Mouse (Mus musculus): ENCODE measurements at regions not wholly inside any gene's neighbourhood (a gene's known extent, or its start where the extent isn't known, plus 50 kb on each side); places are given as distances from the start of the nearest gene placed in this dataset.

DNA sequence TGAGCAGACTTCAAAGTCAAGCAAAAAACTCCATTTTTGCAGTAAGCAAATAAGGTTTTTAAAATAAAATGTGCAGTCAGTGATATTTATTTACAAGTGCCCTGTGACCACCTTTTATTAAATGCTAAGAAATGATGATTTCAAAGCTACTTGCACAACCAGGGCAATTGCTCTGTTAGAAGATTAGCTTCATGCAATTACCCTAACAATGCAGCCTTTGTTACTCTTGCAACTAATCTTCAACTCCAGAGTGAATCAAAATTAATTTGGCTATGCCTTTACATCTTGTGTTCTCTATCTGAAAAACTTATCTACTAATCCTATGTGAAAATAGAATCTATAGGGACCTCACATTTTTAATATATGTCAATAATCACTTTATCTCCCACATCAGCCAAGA lies 160.3 kb upstream of the Gm6657 start:
- DNase-seq (ENCODE audit: low spot score) (no peak), ATAC-seq (ENCODE audit: insufficient read depth, low read depth) (no peak)
- Histone ChIP-seq H3K27me3 (ENCODE audit: control insufficient read depth, insufficient read depth, low read length) (no peaks in the 10 kb centered on the region), H3K9ac (replicated peaks; ENCODE audit: low read depth, low read length) (no peak overlapping the region), H3K27ac (ENCODE audit: low read depth) (no peak overlapping the region), H3K36me3 (replicated peaks; ENCODE audit: control insufficient read depth, insufficient read depth, low read length) (no peaks in the 10 kb centered on the region), H3K9me3 (replicated peaks; ENCODE audit: control insufficient read depth, low read length) (no peaks in the 10 kb centered on the region), H3K4me1 (ENCODE audit: control insufficient read depth, insufficient read depth) (no peaks in the 10 kb centered on the region), H3K4me3 (ENCODE audit: low read depth, low read length) (no peak overlapping the region), H3K4me2 (ENCODE audit: low read depth, low read length) (no peak overlapping the region)
- TF ChIP-seq EP300 (IDR thresholded peaks at IDR 0.05; ENCODE audit: low read depth) (no peak), CTCF (IDR thresholded peaks at IDR 0.05; ENCODE audit: low read depth) (no peak)

GRCm38 (mm10) chr12:78046582-78046981 lies 147.5 kb upstream of the Gm6657 start:
- H3K9me3 ChIP-seq (replicated peaks; ENCODE audit: control insufficient read depth, low read length): 0 out of 2 replicates have a peak, but pooled peaks cover 7% of the 10 kb centered on the region
- no peak overlapping the region for H3K27ac ChIP-seq (ENCODE audit: low read depth)
- H3K9ac ChIP-seq (replicated peaks; ENCODE audit: low read depth, low read length): no peak overlapping the region
- WGBS: 77% methylated on average over 4 of the region's 4 CpGs
- H3K27me3 ChIP-seq (ENCODE audit: control insufficient read depth, insufficient read depth, low read length): no peaks in the 10 kb centered on the region
- H3K4me2 ChIP-seq (ENCODE audit: low read depth, low read length): no peak overlapping the region
- ATAC-seq (ENCODE audit: insufficient read depth, low read depth) (no peak), DNase-seq (ENCODE audit: low spot score) (no peak)
- H3K4me3 ChIP-seq (ENCODE audit: low read depth, low read length): no peak overlapping the region
- 0 out of 2 replicates have a peak, but pooled peaks cover 3% of the 10 kb centered on the region for H3K4me1 ChIP-seq (ENCODE audit: control insufficient read depth, insufficient read depth)
- no peaks in the 10 kb centered on the region for H3K36me3 ChIP-seq (replicated peaks; ENCODE audit: control insufficient read depth, insufficient read depth, low read length)
- no peak for TF ChIP-seq CTCF (IDR thresholded peaks at IDR 0.05; ENCODE audit: low read depth)
- TF ChIP-seq EP300 (IDR thresholded peaks at IDR 0.05; ENCODE audit: low read depth): no peak

GRCm38 (mm10) chr12:78055956-78056355 lies 138.1 kb upstream of the Gm6657 start:
- peak; percentile 77 for TF ChIP-seq CTCF (IDR thresholded peaks at IDR 0.05; ENCODE audit: low read depth)
- TF ChIP-seq EP300 (IDR thresholded peaks at IDR 0.05; ENCODE audit: low read depth): no peak
- Histone ChIP-seq H3K9ac (replicated peaks; ENCODE audit: low read depth, low read length) (no peak overlapping the region), H3K27ac (ENCODE audit: low read depth) (no peak overlapping the region), H3K36me3 (replicated peaks; ENCODE audit: control insufficient read depth, insufficient read depth, low read length) (no peaks in the 10 kb centered on the region), H3K4me3 (ENCODE audit: low read depth, low read length) (no peak overlapping the region), H3K27me3 (ENCODE audit: control insufficient read depth, insufficient read depth, low read length) (no peaks in the 10 kb centered on the region), H3K4me1 (ENCODE audit: control insufficient read depth, insufficient read depth) (no peaks in the 10 kb centered on the region), H3K4me2 (ENCODE audit: low read depth, low read length) (peak overlapping the region; percentile 46; the same call in 1 of the 2 replicates), H3K9me3 (replicated peaks; ENCODE audit: control insufficient read depth, low read length) (no peaks in the 10 kb centered on the region)
- WGBS: under 1% methylated on average over 9 of the region's 9 CpGs
- DNase-seq (ENCODE audit: low spot score): no peak
- ATAC-seq (ENCODE audit: insufficient read depth, low read depth): no peak

DNA sequence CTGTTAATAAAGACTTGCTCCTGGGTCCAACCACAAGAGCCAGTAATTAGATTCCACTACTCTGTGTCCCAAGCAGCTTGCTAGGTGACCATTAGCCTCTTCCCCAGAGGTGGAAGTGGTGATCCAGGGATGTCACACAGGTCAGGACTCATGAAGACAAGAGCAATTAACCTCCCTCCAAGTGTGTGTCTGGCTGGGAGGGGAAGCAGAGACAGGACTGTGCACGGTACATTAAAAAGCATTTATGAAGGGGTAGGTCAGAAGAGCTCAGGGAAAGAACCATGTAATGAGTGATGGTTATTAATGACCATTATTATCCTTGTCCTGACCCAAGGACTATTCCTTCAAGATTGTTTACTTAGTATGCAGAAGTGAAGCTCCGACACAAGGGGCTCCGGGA lies 136.9 kb upstream of the Gm6657 start:
- Histone ChIP-seq H3K4me3 (ENCODE audit: low read depth, low read length) (no peak overlapping the region), H3K9me3 (replicated peaks; ENCODE audit: control insufficient read depth, low read length) (no peaks in the 10 kb centered on the region), H3K36me3 (replicated peaks; ENCODE audit: control insufficient read depth, insufficient read depth, low read length) (no peaks in the 10 kb centered on the region), H3K27me3 (ENCODE audit: control insufficient read depth, insufficient read depth, low read length) (no peaks in the 10 kb centered on the region), H3K4me1 (ENCODE audit: control insufficient read depth, insufficient read depth) (no peaks in the 10 kb centered on the region), H3K9ac (replicated peaks; ENCODE audit: low read depth, low read length) (no peak overlapping the region), H3K4me2 (ENCODE audit: low read depth, low read length) (no peak overlapping the region), H3K27ac (ENCODE audit: low read depth) (no peak overlapping the region)
- no peak for ATAC-seq (ENCODE audit: insufficient read depth, low read depth)
- TF ChIP-seq CTCF (IDR thresholded peaks at IDR 0.05; ENCODE audit: low read depth) (no peak), EP300 (IDR thresholded peaks at IDR 0.05; ENCODE audit: low read depth) (no peak)
- DNase-seq (ENCODE audit: low spot score): no peak
- 82% methylated on average over 3 of the region's 3 CpGs for WGBS

- DNase-seq (ENCODE audit: low spot score): no peak
- no peak for ATAC-seq (ENCODE audit: insufficient read depth, low read depth)
- 47% methylated on average over 5 of the region's 5 CpGs for WGBS
Measured at GRCm38 (mm10) chr12:78059965-78060364, 134.1 kb upstream of the Gm6657 start.

DNA sequence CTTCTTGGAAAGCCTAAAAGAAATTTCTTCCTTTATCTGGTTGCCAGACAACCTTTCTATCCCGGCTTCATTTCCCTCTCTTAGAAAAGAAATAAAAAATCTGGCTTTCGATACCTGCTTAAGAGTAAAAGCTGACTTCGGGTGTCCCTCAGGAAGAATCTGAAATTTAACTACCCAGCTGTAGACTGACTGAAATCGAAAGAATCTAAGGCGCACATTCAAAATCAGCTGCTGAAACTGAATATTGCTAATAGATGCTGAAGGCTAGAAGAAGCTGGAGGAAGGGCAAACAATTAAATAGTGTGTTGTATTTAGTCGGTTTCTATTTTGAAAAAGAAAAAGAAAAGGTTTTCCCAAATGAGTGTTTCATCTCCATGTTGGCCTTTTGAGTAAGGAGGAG lies 128.0 kb upstream of the Gm6657 start:
- TF ChIP-seq EP300 (IDR thresholded peaks at IDR 0.05; ENCODE audit: low read depth): no peak
- TF ChIP-seq CTCF (IDR thresholded peaks at IDR 0.05; ENCODE audit: low read depth): no peak

More at GRCm38 (mm10) chr12:78059965-78060364, 134.1 kb upstream of the Gm6657 start:
- Histone ChIP-seq H3K9me3 (replicated peaks; ENCODE audit: control insufficient read depth, low read length) (no peaks in the 10 kb centered on the region), H3K4me1 (ENCODE audit: control insufficient read depth, insufficient read depth) (no peaks in the 10 kb centered on the region), H3K4me3 (ENCODE audit: low read depth, low read length) (no peak overlapping the region), H3K36me3 (replicated peaks; ENCODE audit: control insufficient read depth, insufficient read depth, low read length) (no peaks in the 10 kb centered on the region), H3K9ac (replicated peaks; ENCODE audit: low read depth, low read length) (no peak overlapping the region), H3K27me3 (ENCODE audit: control insufficient read depth, insufficient read depth, low read length) (no peaks in the 10 kb centered on the region), H3K4me2 (ENCODE audit: low read depth, low read length) (no peak overlapping the region), H3K27ac (ENCODE audit: low read depth) (no peak overlapping the region)
- no peak for TF ChIP-seq CTCF (IDR thresholded peaks at IDR 0.05; ENCODE audit: low read depth)
- TF ChIP-seq EP300 (IDR thresholded peaks at IDR 0.05; ENCODE audit: low read depth): no peak

More for the DNA sequence above, 128.0 kb upstream of the Gm6657 start:
- Histone ChIP-seq H3K27ac (ENCODE audit: low read depth) (no peak overlapping the region), H3K36me3 (replicated peaks; ENCODE audit: control insufficient read depth, insufficient read depth, low read length) (no peaks in the 10 kb centered on the region), H3K27me3 (ENCODE audit: control insufficient read depth, insufficient read depth, low read length) (no peaks in the 10 kb centered on the region), H3K4me3 (ENCODE audit: low read depth, low read length) (no peak overlapping the region), H3K9ac (replicated peaks; ENCODE audit: low read depth, low read length) (no peak overlapping the region), H3K4me2 (ENCODE audit: low read depth, low read length) (no peak overlapping the region), H3K9me3 (replicated peaks; ENCODE audit: control insufficient read depth, low read length) (no peaks in the 10 kb centered on the region), H3K4me1 (ENCODE audit: control insufficient read depth, insufficient read depth) (no peaks in the 10 kb centered on the region)
- WGBS: 83% methylated on average over 6 of the region's 6 CpGs
- no peak for ATAC-seq (ENCODE audit: insufficient read depth, low read depth)
- DNase-seq (ENCODE audit: low spot score): no peak

Data from heart, postnatal 0 days (tissue).